Comparison of ENCODE assay signal across 8 mouse cellular contexts in genomic region chr17:26368336-26368992, GRCm38 (mm10). TPM values are rescaled to one million over a fixed set of nuclear protein-coding genes. Genes with fewer than 3 reads are reported as not detected.
DNase-seq lines count a peak whose midpoint lies in the region; TF ChIP-seq lines count a peak whose summit lies in the region.

No protein-coding gene starts in this region.

- no peak for TF ChIP-seq CTCF in embryonic fibroblast, embryonic 13.5 days (IDR thresholded peaks at IDR 0.05; ENCODE audit: borderline replicate concordance, insufficient read depth, low read length)
- TF ChIP-seq CTCF in thymus, adult 2 months (IDR thresholded peaks at IDR 0.05; ENCODE audit: borderline replicate concordance, control insufficient read depth, extremely low read depth, insufficient read depth, low read length, poor library complexity), result no peak

- WGBS in thymus, adult 2 months, result 60% methylated on average over 10 of the region's 10 CpGs

- no peaks in the 10 kb centered on the region for H3K36me3 ChIP-seq in thymus, adult 2 months (ENCODE audit: control insufficient read depth, insufficient read depth, low read length)

- H3K27me3 ChIP-seq in thymus, adult 2 months (ENCODE audit: control insufficient read depth, insufficient read depth, low read length), result no peaks in the 10 kb centered on the region

- peak; percentile 53 to 54 for DNase-seq in right cerebral cortex, adult 2 months (ENCODE audit: low spot score in 2 of 2)
- DNase-seq in right cerebral cortex, postnatal 14 days, result no peak
- peak; percentile 83 for DNase-seq in kidney, adult 11 months
- peak; percentile 93 for DNase-seq in lung, postnatal 36 days
- no peak for DNase-seq in thymus, postnatal 4 days
- DNase-seq in c-Kit-positive CD71-positive TER-119-positive erythroid progenitor cells, embryonic 14.5 days (ENCODE audit: low spot score), result no peak
- no peak for DNase-seq in thymus, adult 2 months

- no peak for TF ChIP-seq POLR2A in embryonic fibroblast, embryonic 13.5 days (IDR thresholded peaks at IDR 0.05; ENCODE audit: low read depth, low read length)
- TF ChIP-seq POLR2A in thymus, adult 2 months (IDR thresholded peaks at IDR 0.05; ENCODE audit: control insufficient read depth, extremely low read depth, insufficient read depth, low read length, poor library complexity), result no peak

- no peak overlapping the region for H3K4me3 ChIP-seq in embryonic fibroblast, embryonic 13.5 days (ENCODE audit: insufficient read depth, low read length)
- H3K4me3 ChIP-seq in thymus, adult 2 months (ENCODE audit: control insufficient read depth, insufficient read depth, low read length), result no peak overlapping the region

- peaks cover 5% of the 10 kb centered on the region; the same call in 1 of the 2 replicates for H3K4me1 ChIP-seq in embryonic fibroblast, embryonic 13.5 days (ENCODE audit: control insufficient read depth, insufficient read depth, low read length)
- H3K4me1 ChIP-seq in thymus, adult 2 months (replicated peaks; ENCODE audit: control insufficient read depth, insufficient read depth, low read length), result peaks cover 32% of the 10 kb centered on the region

- peak overlapping the region; percentile 1; the same call in 1 of the 2 replicates for H3K27ac ChIP-seq in embryonic fibroblast, embryonic 13.5 days (ENCODE audit: insufficient read depth, low read length)
- no peak overlapping the region for H3K27ac ChIP-seq in thymus, adult 2 months (ENCODE audit: control insufficient read depth, insufficient read depth, low read length)

RNA-seq across cellular contexts. Expression of gene Neurl1b, which starts 46.2 kb away (rescaled TPM):
- 1.2 and 2.4 TPM in 2 replicates for polyA plus RNA-seq in embryonic fibroblast, embryonic 13.5 days (2011; ENCODE audit: insufficient read length, low read depth, missing spikeins)
- polyA plus RNA-seq in thymus, adult 2 months (2012; rRNA removed), result 26.2 and 69.9 TPM in 2 replicates

Comparison
In these comparisons a context has a peak if more than half of its experiments do, and no peak if none do; other contexts are left out.
1. DNase-seq: peak in right cerebral cortex, adult 2 months (2 of 2), kidney, adult 11 months (single experiment) and lung, postnatal 36 days (single experiment); none in right cerebral cortex, postnatal 14 days (single experiment), thymus, postnatal 4 days (single experiment), c-Kit-positive CD71-positive TER-119-positive erythroid progenitor cells, embryonic 14.5 days (single experiment) and thymus, adult 2 months (single experiment).